Mouse (Mus musculus): ENCODE measurements at regions not wholly inside any gene's neighbourhood (a gene's known extent, or its start where the extent isn't known, plus 50 kb on each side); places are given as distances from the start of the nearest gene placed in this dataset.

DNA sequence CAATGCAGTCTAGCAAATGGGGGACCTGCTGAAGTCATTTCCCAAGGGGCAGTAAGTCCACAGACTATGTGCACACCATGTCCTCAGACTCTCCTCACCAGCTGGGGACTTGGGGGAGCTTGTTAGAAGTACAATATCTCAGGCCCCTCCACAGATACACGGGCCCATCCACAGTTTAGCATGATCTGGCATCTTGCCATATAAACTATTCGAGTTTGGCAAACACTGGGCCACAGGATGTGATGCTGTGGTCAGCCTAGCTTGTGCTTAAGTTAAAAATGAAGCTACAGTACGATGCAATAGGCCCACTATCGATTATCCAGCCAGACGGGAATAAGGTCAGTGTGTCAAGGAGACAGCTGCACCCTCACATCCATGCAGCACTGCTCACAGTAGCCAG is 157.9 kb upstream of the Noct start:
- no peaks in the 10 kb centered on the region for H3K27me3 ChIP-seq (replicated peaks; ENCODE audit: control insufficient read depth, insufficient read depth, low read length)
- H3K27ac ChIP-seq (ENCODE audit: low read depth, low read length): no peak overlapping the region
- H3K4me1 ChIP-seq (replicated peaks; ENCODE audit: control insufficient read depth, insufficient read depth, low read length): no peaks in the 10 kb centered on the region
- 47% methylated on average over 5 of the region's 5 CpGs for WGBS
- no peak overlapping the region for H3K4me3 ChIP-seq (ENCODE audit: low read depth, low read length)
- no peak overlapping the region for H3K4me2 ChIP-seq (replicated peaks; ENCODE audit: low read depth)
- ATAC-seq: no peak
- H3K36me3 ChIP-seq (ENCODE audit: control insufficient read depth, insufficient read depth): no peaks in the 10 kb centered on the region
- no peaks in the 10 kb centered on the region for H3K9me3 ChIP-seq (ENCODE audit: control insufficient read depth)
- TF ChIP-seq CTCF (IDR thresholded peaks at IDR 0.05; ENCODE audit: low read depth): no peak
- no peak overlapping the region for H3K9ac ChIP-seq (ENCODE audit: low read depth, low read length)

- 66% methylated on average over 10 of the region's 10 CpGs for WGBS
- no peak overlapping the region for H3K9ac ChIP-seq (ENCODE audit: low read depth, low read length)
- H3K4me1 ChIP-seq (replicated peaks; ENCODE audit: control insufficient read depth, insufficient read depth, low read length): no peaks in the 10 kb centered on the region
- no peak overlapping the region for H3K27ac ChIP-seq (ENCODE audit: low read depth, low read length)
- no peak overlapping the region for H3K4me3 ChIP-seq (ENCODE audit: low read depth, low read length)
- no peaks in the 10 kb centered on the region for H3K9me3 ChIP-seq (ENCODE audit: control insufficient read depth)
- ATAC-seq: no peak
- no peak for TF ChIP-seq CTCF (IDR thresholded peaks at IDR 0.05; ENCODE audit: low read depth)
- no peaks in the 10 kb centered on the region for H3K27me3 ChIP-seq (replicated peaks; ENCODE audit: control insufficient read depth, insufficient read depth, low read length)
- no peak overlapping the region for H3K4me2 ChIP-seq (replicated peaks; ENCODE audit: low read depth)
- no peaks in the 10 kb centered on the region for H3K36me3 ChIP-seq (ENCODE audit: control insufficient read depth, insufficient read depth)
These were observed 151.8 kb upstream of the Noct start for GRCm38 (mm10) chr3:51072417-51072816.

DNA sequence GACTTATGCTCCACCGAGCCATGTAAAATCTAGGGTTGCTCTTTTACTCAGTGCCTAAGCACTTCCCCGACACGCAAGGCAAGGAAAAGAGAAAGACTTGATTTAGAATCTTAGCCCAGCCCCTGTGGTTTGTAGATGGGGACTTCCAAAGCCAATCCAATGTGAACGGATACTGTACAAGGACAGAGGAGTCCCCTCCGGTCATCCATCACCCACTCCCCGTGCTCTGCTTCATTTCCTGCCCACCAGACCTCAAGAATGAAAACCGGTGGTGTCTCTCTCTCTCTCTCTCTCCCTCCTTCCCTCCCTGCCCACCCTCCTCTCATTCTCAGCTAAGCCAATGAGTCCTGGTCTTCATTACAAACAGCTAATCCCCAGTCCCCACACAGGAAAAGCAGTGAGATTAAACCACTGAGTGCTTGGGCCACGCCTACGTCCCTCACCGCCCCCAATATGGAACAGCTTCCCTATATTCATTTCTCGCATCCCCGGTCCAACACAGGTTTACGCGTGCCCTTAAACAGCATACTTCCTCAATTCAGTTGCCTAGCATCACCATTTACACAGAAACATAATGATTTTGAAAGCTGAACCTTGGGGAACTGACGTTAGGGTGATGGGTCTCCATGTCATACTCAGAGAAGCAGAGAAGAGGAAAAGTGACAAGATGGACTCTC is 151.1 kb upstream of the Noct start:
- Histone ChIP-seq H3K4me1 (replicated peaks; ENCODE audit: control insufficient read depth, insufficient read depth, low read length) (no peaks in the 10 kb centered on the region), H3K9ac (ENCODE audit: low read depth, low read length) (no peak overlapping the region), H3K27ac (ENCODE audit: low read depth, low read length) (no peak overlapping the region), H3K27me3 (replicated peaks; ENCODE audit: control insufficient read depth, insufficient read depth, low read length) (no peaks in the 10 kb centered on the region), H3K9me3 (ENCODE audit: control insufficient read depth) (no peaks in the 10 kb centered on the region), H3K4me3 (ENCODE audit: low read depth, low read length) (no peak overlapping the region), H3K36me3 (ENCODE audit: control insufficient read depth, insufficient read depth) (no peaks in the 10 kb centered on the region), H3K4me2 (replicated peaks; ENCODE audit: low read depth) (no peak overlapping the region)
- ATAC-seq: no peak
- no peak for TF ChIP-seq CTCF (IDR thresholded peaks at IDR 0.05; ENCODE audit: low read depth)
- WGBS: 85% methylated on average over 15 of the region's 15 CpGs

DNA sequence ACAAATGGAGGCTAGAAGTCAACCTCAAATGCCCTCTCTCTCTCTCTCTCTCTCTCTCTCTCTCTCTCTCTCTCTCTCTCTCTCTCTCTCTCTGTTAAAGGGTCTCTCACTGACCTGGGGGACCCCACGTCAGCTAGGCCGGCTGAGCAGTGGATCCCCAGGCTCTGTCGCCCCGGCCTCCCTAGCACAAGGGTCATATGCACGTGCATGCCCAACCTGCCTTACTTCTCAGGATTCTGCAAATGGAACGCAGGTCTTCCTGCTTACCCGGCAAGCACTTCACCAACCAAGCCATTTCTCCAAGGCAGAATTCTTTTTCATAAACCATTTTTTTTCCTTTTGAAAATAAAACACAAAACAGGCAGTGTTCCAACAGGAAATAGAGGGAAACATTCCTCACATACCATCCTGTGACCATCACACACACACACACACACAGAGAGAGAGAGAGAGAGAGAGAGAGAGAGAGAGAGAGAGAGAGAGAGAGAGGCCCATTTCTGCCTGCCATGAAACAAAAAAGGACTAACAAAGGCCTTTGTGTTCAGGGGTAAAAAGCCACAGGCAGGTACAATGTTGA is 150.4 kb upstream of the Noct start:
- no peak for ATAC-seq
- Histone ChIP-seq H3K27me3 (replicated peaks; ENCODE audit: control insufficient read depth, insufficient read depth, low read length) (no peaks in the 10 kb centered on the region), H3K9ac (ENCODE audit: low read depth, low read length) (no peak overlapping the region), H3K27ac (ENCODE audit: low read depth, low read length) (0 out of 2 replicates have a peak overlapping the region, but pooled peaks have one; percentile 41), H3K4me3 (ENCODE audit: low read depth, low read length) (no peak overlapping the region), H3K4me1 (replicated peaks; ENCODE audit: control insufficient read depth, insufficient read depth, low read length) (no peaks in the 10 kb centered on the region), H3K9me3 (ENCODE audit: control insufficient read depth) (no peaks in the 10 kb centered on the region), H3K4me2 (replicated peaks; ENCODE audit: low read depth) (no peak overlapping the region), H3K36me3 (ENCODE audit: control insufficient read depth, insufficient read depth) (no peaks in the 10 kb centered on the region)
- 59% methylated on average over 7 of the region's 7 CpGs for WGBS
- no peak for TF ChIP-seq CTCF (IDR thresholded peaks at IDR 0.05; ENCODE audit: low read depth)

DNA sequence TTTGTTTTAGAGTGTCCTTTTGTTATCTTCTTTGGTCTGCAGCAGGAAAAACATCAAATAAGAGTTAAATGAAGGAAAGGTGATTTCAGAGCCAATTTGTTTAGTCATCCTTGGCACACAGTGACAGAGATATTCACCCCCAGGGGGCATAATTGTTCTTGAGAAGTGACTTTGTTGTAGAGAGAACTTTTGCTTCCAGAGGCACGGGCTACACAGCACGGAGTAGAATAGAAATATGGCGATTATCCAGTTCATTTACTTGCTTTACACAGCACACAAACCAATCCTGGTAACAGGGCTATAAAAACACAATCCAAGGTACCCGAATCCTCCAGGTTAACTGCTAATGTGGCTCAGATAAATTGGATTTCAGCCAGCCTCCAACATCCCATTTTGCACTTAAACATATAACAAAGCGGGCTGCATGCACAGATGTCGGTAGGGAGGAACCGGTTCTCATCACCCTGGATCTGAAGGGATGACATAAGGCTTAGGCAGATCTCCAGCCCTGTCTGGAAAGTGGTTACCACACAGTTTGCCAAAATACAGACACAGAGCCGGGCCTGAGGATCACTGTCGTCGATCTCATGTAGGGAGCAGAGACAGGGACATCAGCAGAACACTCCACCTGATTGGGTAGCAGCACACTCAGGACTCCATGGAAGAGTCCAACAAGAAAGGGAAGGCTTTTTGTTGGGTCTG is 148.9 kb upstream of the Noct start:
- H3K27ac ChIP-seq (ENCODE audit: low read depth, low read length): no peak overlapping the region
- peak; percentile 25; the same call in 1 of the 2 replicates for TF ChIP-seq CTCF (IDR thresholded peaks at IDR 0.05; ENCODE audit: low read depth)
- ATAC-seq: no peak
- H3K9me3 ChIP-seq (ENCODE audit: control insufficient read depth): no peaks in the 10 kb centered on the region
- H3K36me3 ChIP-seq (ENCODE audit: control insufficient read depth, insufficient read depth): no peaks in the 10 kb centered on the region
- no peak overlapping the region for H3K4me3 ChIP-seq (ENCODE audit: low read depth, low read length)
- no peaks in the 10 kb centered on the region for H3K4me1 ChIP-seq (replicated peaks; ENCODE audit: control insufficient read depth, insufficient read depth, low read length)
- 65% methylated on average over 10 of the region's 10 CpGs for WGBS
- H3K9ac ChIP-seq (ENCODE audit: low read depth, low read length): no peak overlapping the region
- H3K27me3 ChIP-seq (replicated peaks; ENCODE audit: control insufficient read depth, insufficient read depth, low read length): no peaks in the 10 kb centered on the region
- H3K4me2 ChIP-seq (replicated peaks; ENCODE audit: low read depth): no peak overlapping the region

DNA sequence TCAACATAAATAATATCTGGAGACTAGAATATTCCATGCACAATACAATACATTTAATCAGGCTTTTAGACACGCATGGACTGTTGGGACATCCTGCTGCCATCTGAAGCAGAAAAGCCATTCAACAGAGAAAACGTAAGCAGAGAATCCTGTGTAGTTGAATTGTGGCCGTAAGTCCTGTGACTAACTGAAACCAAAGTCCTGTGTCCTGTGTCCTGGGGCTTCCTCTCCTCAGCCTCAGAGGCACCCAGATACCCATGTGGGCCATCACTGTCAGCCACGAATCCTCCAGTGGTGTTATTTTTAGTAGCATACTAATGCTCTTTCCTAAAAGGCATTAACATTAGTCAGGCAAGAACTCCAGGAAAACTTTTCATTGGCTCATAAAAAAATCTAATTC is 145.8 kb upstream of the Noct start:
- Histone ChIP-seq H3K27me3 (replicated peaks; ENCODE audit: control insufficient read depth, insufficient read depth, low read length) (no peaks in the 10 kb centered on the region), H3K36me3 (ENCODE audit: control insufficient read depth, insufficient read depth) (no peaks in the 10 kb centered on the region), H3K4me2 (replicated peaks; ENCODE audit: low read depth) (no peak overlapping the region), H3K4me3 (ENCODE audit: low read depth, low read length) (no peak overlapping the region), H3K9ac (ENCODE audit: low read depth, low read length) (no peak overlapping the region), H3K9me3 (ENCODE audit: control insufficient read depth) (no peaks in the 10 kb centered on the region), H3K27ac (ENCODE audit: low read depth, low read length) (no peak overlapping the region), H3K4me1 (replicated peaks; ENCODE audit: control insufficient read depth, insufficient read depth, low read length) (no peaks in the 10 kb centered on the region)
- ATAC-seq: no peak
- WGBS: 74% methylated on average over 4 of the region's 4 CpGs
- TF ChIP-seq CTCF (IDR thresholded peaks at IDR 0.05; ENCODE audit: low read depth): no peak
